Mouse (Mus musculus) bone marrow macrophage, adult 2 months (primary cell): ENCODE measurements around the gene Nlgn1.

Experiments
- CTCF ChIP-seq: IDR thresholded peaks from 2 replicates; pipeline ENCODE4 v1.5.1; 2012; ENCODE audit warnings: low read depth, mild to moderate bottlenecking, low read length, moderate library complexity
- POLR2A ChIP-seq: IDR thresholded peaks from 2 replicates; pipeline ENCODE4 v1.6.1; 2012; ENCODE audit warnings: mild to moderate bottlenecking, low read depth, low read length, borderline replicate concordance

DNA sequence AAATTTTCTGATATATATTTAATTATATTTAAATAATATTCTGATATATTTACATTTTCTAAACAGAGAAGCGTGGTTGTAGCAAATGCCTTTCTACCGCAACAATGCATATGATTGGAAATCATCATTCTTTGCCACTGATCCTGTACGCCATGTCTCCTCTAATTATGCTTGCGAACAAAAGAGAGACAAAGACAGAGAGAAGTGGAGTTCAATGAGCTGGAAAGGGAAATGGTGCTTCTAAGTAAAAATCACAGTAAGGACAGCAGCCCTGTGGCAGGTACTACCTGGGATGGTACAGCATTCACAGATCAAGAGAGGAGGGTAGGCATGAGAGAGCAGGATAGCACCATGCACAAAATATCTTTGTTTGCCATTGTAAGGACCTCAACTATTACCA, 156.9 kb downstream of the Nlgn1 start:
- TF ChIP-seq CTCF (no peak), POLR2A (no peak)
